Mouse (Mus musculus) G1E (cell line): Measurements from ENCODE around the gene Utp18. TPM values are rescaled to one million over a fixed set of nuclear protein-coding genes. Genes with fewer than 3 reads are reported as not detected.

ENCODE experiments used
- ATAC-seq: 2 replicates; pipeline ENCODE4 v1.8.0; 2016; ENCODE audit warnings: mild to moderate bottlenecking; ENCODE audit not compliant: insufficient number of reproducible peaks, poor library complexity, low FRiP score, severe bottlenecking; ENCODE audit errors: extremely low read depth
- DNase-seq: peaks from one replicate; pipeline ENCODE4 v3.0.0; 2012; ENCODE audit warnings: low spot score
- H3K27me3 ChIP-seq: 2 replicates; pipeline ENCODE4 v1.6.1; 2012; ENCODE audit warnings: mild to moderate bottlenecking, low read length, inconsistent platforms; ENCODE audit not compliant: insufficient read depth
- H3K36me3 ChIP-seq: replicated peaks from 2 replicates; pipeline ENCODE3; 2012; ENCODE audit warnings: mild to moderate bottlenecking, inconsistent platforms
- H3K4me1 ChIP-seq: 2 replicates; pipeline ENCODE4 v1.6.1; 2012; ENCODE audit warnings: low read depth, low read length, inconsistent platforms, mixed read lengths; ENCODE audit not compliant: insufficient read depth
- H3K4me3 ChIP-seq: 2 replicates; pipeline ENCODE4 v1.5.1; 2012; ENCODE audit warnings: low read depth, mild to moderate bottlenecking, inconsistent platforms, low read length, moderate library complexity, mixed read lengths
- H3K9me3 ChIP-seq: replicated peaks from 2 replicates; pipeline ENCODE4 v1.6.1; 2012; ENCODE audit warnings: inconsistent platforms
- CTCF ChIP-seq: IDR thresholded peaks from 2 replicates; pipeline ENCODE4 v1.5.1; 2012; ENCODE audit warnings: low read depth, low read length, inconsistent platforms, mixed read lengths
- GATA1 ChIP-seq: IDR thresholded peaks from 2 replicates; pipeline ENCODE4 v1.6.1; 2012; ENCODE audit warnings: borderline replicate concordance, low read length, inconsistent platforms, mixed read lengths
- GATA2 ChIP-seq: IDR thresholded peaks from 2 replicates; pipeline ENCODE4 v1.6.1; 2012; ENCODE audit warnings: low read depth, low read length, inconsistent platforms, borderline replicate concordance
- POLR2AphosphoS5 ChIP-seq: IDR thresholded peaks from 2 replicates; pipeline ENCODE4 v1.6.1; 2012; ENCODE audit warnings: low read depth, low read length, inconsistent platforms; ENCODE audit not compliant: insufficient replicate concordance
- TAL1 ChIP-seq: conservative IDR thresholded peaks from 2 replicates; pipeline ENCODE4 v1.6.1; 2012; ENCODE audit warnings: low read depth, low read length, inconsistent platforms, mixed read lengths
- polyA plus RNA-seq: library from polyadenylated mRNA; stranded (reverse); fragments of >175 nt; gene quantifications from 2 replicates; pipeline ENCODE4 v1.2.3, GENCODE M21; 2012
- total RNA-seq, 2 experiments: library from RNA; stranded (forward) in 1 of 2; stranded (reverse) in 1 of 2; fragments of 200-1000 nt in 1 of 2; fragments of >200 nt in 1 of 2; fragmentation: Nextera tagmentation in 1 of 2; gene quantifications; 2 replicates each; pipeline ENCODE4 v1.2.3; 2014 to 2017

The Utp18 gene
- total and polyA plus RNA-seq, 3 experiments: 21.9 to 50.9 (median 22.3) TPM

GRCm38 (mm10) chr11:93817966-93818738, 67.4 kb downstream of the Utp18 start:
- TF ChIP-seq GATA1: no peak
- TF ChIP-seq POLR2AphosphoS5: no peak
- TF ChIP-seq TAL1: no peak
- TF ChIP-seq CTCF: no peak
- TF ChIP-seq GATA2: no peak
- ATAC-seq (no peak), DNase-seq (no peak)
- Histone ChIP-seq H3K4me3 (no peak overlapping the region), H3K36me3 (no peaks in the 10 kb centered on the region), H3K4me1 (no peaks in the 10 kb centered on the region), H3K27me3 (no peaks in the 10 kb centered on the region), H3K9me3 (no peaks in the 10 kb centered on the region)

GRCm38 (mm10) chr11:93812955-93813354, 72.6 kb downstream of the Utp18 start:
- H3K36me3 ChIP-seq: no peaks in the 10 kb centered on the region
- H3K4me1 ChIP-seq: no peaks in the 10 kb centered on the region
- H3K9me3 ChIP-seq: no peaks in the 10 kb centered on the region
- DNase-seq (no peak), ATAC-seq (no peak)
- H3K27me3 ChIP-seq: no peaks in the 10 kb centered on the region
- no peak overlapping the region for H3K4me3 ChIP-seq
- TF ChIP-seq GATA1: no peak

GRCm38 (mm10) chr11:93812125-93812868, 73.3 kb downstream of the Utp18 start:
- no peaks in the 10 kb centered on the region for H3K9me3 ChIP-seq
- no peak for TF ChIP-seq GATA1
- no peak for TF ChIP-seq GATA2
- TF ChIP-seq TAL1: no peak
- TF ChIP-seq POLR2AphosphoS5: no peak
- TF ChIP-seq CTCF: 0 out of 2 replicates have a peak, but pooled peaks have one; percentile 29
- no peak overlapping the region for H3K4me3 ChIP-seq
- no peaks in the 10 kb centered on the region for H3K4me1 ChIP-seq
- DNase-seq (peak; percentile 23), ATAC-seq (no peak)
- H3K27me3 ChIP-seq: no peaks in the 10 kb centered on the region
- H3K36me3 ChIP-seq: no peaks in the 10 kb centered on the region

Other genes starting within 250 kb of the Utp18 start
- gene Mbtd1, start 86 bp upstream of the Utp18 start, total RNA-seq (2014; fragmentation: Nextera tagmentation): 105 and 119 TPM in 2 replicates
- 31.7 and 39.4 TPM in 2 replicates for gene Mbtd1, start 86 bp upstream of the Utp18 start, total RNA-seq (2017)
- 29.3 and 36.6 TPM in 2 replicates for gene Mbtd1, start 86 bp upstream of the Utp18 start, polyA plus RNA-seq
- gene Nme2, start 70.5 kb upstream of the Utp18 start, total RNA-seq (2014; fragmentation: Nextera tagmentation): 23.6 and 29.3 TPM in 2 replicates
- 144 and 162 TPM in 2 replicates for gene Nme2, start 70.5 kb upstream of the Utp18 start, total RNA-seq (2017)
- gene Nme2, start 70.5 kb upstream of the Utp18 start, polyA plus RNA-seq: 131 and 161 TPM in 2 replicates
- 34.7 and 48.9 TPM in 2 replicates for gene Gm20390, start 82.5 kb upstream of the Utp18 start, total RNA-seq (2014; fragmentation: Nextera tagmentation)
- gene Gm20390, start 82.5 kb upstream of the Utp18 start, total RNA-seq (2017): not detected in 2 replicates
- 246 and 259 TPM in 2 replicates for gene Gm20390, start 82.5 kb upstream of the Utp18 start, polyA plus RNA-seq
- gene Nme1, start 82.8 kb upstream of the Utp18 start, total RNA-seq (2014; fragmentation: Nextera tagmentation): 30.4 and 59.1 TPM in 2 replicates
- gene Nme1, start 82.8 kb upstream of the Utp18 start, total RNA-seq (2017): 142 and 179 TPM in 2 replicates
- gene Nme1, start 82.8 kb upstream of the Utp18 start, polyA plus RNA-seq: 6.5 and 7.7 TPM in 2 replicates
- gene Spag9, start 110.3 kb upstream of the Utp18 start, total RNA-seq (2014; fragmentation: Nextera tagmentation): 60.0 and 65.0 TPM in 2 replicates
- gene Spag9, start 110.3 kb upstream of the Utp18 start, total RNA-seq (2017): 43.8 and 53.3 TPM in 2 replicates
- gene Spag9, start 110.3 kb upstream of the Utp18 start, polyA plus RNA-seq: 10.5 and 15.3 TPM in 2 replicates